27 mouse cellular contexts compared by ENCODE assay signal in the genomic region with DNA sequence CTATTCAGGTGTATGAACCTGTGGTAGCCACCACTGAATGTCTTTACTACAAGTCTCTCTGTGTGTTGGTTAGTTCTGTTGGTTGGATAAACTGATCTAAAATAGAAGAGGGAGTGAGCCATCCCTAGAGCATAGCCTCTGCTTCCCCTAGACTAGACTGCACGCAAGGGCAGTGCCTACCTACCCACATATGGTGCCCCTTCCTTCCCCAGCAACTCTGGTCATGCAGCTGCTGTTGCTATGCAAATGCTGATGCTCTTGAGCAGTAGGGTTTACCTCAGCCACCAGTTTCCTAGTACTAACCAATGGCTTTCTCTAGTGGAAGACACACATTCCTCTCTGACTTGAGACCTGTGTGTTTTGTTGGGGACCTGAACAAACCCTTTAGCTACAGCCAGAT.
"Had no signal": no experiment of that assay in that cellular context is flagged by ENCODE, and none has a peak within 500 bp of the region (broad histone marks: within the 10 kb centered on the region; RNA-seq: fewer than 3 reads in every experiment).

No protein-coding gene starts in this region.

- H3K4me2 ChIP-seq: heart, embryonic 11.5 days; heart, embryonic 13.5 days; heart, embryonic 15.5 days; hindbrain, embryonic 12.5 days; hindbrain, embryonic 14.5 days; intestine, embryonic 15.5 days; limb, embryonic 12.5 days; liver, embryonic 11.5 days; liver, embryonic 13.5 days had no signal

- H3K36me3 ChIP-seq: heart, embryonic 13.5 days; heart, embryonic 15.5 days; hindbrain, embryonic 10.5 days; hindbrain, embryonic 12.5 days; intestine, embryonic 15.5 days; limb, embryonic 10.5 days; limb, embryonic 12.5 days; liver, embryonic 13.5 days had no signal

- H3K9me3 ChIP-seq: heart, embryonic 13.5 days; heart, embryonic 15.5 days; hindbrain, embryonic 10.5 days; hindbrain, embryonic 12.5 days; intestine, embryonic 15.5 days; limb, embryonic 10.5 days; limb, embryonic 12.5 days; liver, embryonic 13.5 days had no signal

- H3K9ac ChIP-seq: heart, embryonic 13.5 days; heart, embryonic 15.5 days; hindbrain, embryonic 12.5 days; hindbrain, embryonic 14.5 days; intestine, embryonic 15.5 days; limb, embryonic 12.5 days; liver, embryonic 13.5 days had no signal

- H3K4me1 ChIP-seq: heart, embryonic 13.5 days; heart, embryonic 15.5 days; hindbrain, embryonic 10.5 days; hindbrain, embryonic 12.5 days; intestine, embryonic 15.5 days; limb, embryonic 10.5 days; limb, embryonic 12.5 days; liver, embryonic 13.5 days had no signal

- DNase-seq: gastrocnemius, adult 2 months; gastrocnemius, postnatal 10 days; gastrocnemius, postnatal 25 days; heart, adult 2 months; heart, postnatal 4 days; kidney, adult 18-20 months; kidney, adult 8-10 months; kidney, postnatal 10 days; kidney, postnatal 25 days; kidney, postnatal 4 days; liver; liver, embryonic 13.5 days had no signal

- H3K27me3 ChIP-seq: heart, embryonic 13.5 days; heart, embryonic 15.5 days; hindbrain, embryonic 12.5 days; intestine, embryonic 15.5 days; limb, embryonic 12.5 days; liver, embryonic 13.5 days had no signal

- ATAC-seq: hindbrain, embryonic 16.5 days; inflammation-experienced regulatory T-cells, adult 6 months; intestine, embryonic 15.5 days; intestine, postnatal 0 days had no signal

- H3K4me3 ChIP-seq: gastrocnemius, adult 2 months; heart, adult 2 months; heart, embryonic 13.5 days; heart, embryonic 15.5 days; hindbrain, embryonic 10.5 days; hindbrain, embryonic 12.5 days; intestine, embryonic 15.5 days; layer of hippocampus, adult 2 months; left cerebral cortex, adult 2 months; limb, embryonic 10.5 days; limb, embryonic 12.5 days; liver, embryonic 13.5 days had no signal

- H3K27ac ChIP-seq: gastrocnemius, adult 2 months; heart, adult 2 months; heart, embryonic 13.5 days; heart, embryonic 15.5 days; hindbrain, embryonic 10.5 days; hindbrain, embryonic 12.5 days; hindbrain, embryonic 14.5 days; intestine, embryonic 15.5 days; layer of hippocampus, adult 2 months; left cerebral cortex, adult 2 months; limb, embryonic 10.5 days; limb, embryonic 12.5 days; liver, embryonic 13.5 days had no signal
